11 mouse cellular contexts compared by ENCODE assay signal in genomic region chr10:127321621-127322020, GRCm38 (mm10). TPM values are rescaled to one million over a fixed set of nuclear protein-coding genes. Genes with fewer than 3 reads are reported as not detected.
DNase-seq lines count a peak whose midpoint lies in the region; ATAC-seq and TF ChIP-seq lines count a peak whose summit lies in the region.
"Had no signal": no experiment of that assay in that cellular context is flagged by ENCODE, and none has a peak within 500 bp of the region (broad histone marks: within the 10 kb centered on the region; RNA-seq: fewer than 3 reads in every experiment).

TSS of gene Arhgap9 (plus strand) at chr10:127321964.

- no peak for DNase-seq in hindbrain, embryonic 10.5 days (ENCODE audit: low spot score)
- no peak for DNase-seq in G1E (ENCODE audit: low spot score)
- no peak for DNase-seq in adrenal gland, postnatal 4 days (ENCODE audit: low spot score in 2 of 2)
- no peak for DNase-seq in left cerebral cortex, postnatal 36 days (ENCODE audit: low spot score in 2 of 2)
- DNase-seq in kidney, postnatal 4 days, result no peak

- 82% methylated on average over 3 of the region's 3 CpGs for WGBS in hindbrain, embryonic 10.5 days
- 66% methylated on average over 3 of the region's 3 CpGs for WGBS in hindbrain, embryonic 13.5 days
- 58% methylated on average over 3 of the region's 3 CpGs for WGBS in liver, embryonic 12.5 days (ENCODE audit: insufficient replicate concordance)

- peaks cover 52% of the 10 kb centered on the region for H3K27me3 ChIP-seq in hindbrain, embryonic 10.5 days (ENCODE audit: insufficient read depth, poor library complexity, severe bottlenecking)
- H3K27me3 ChIP-seq in hindbrain, embryonic 13.5 days, result peaks cover 64% of the 10 kb centered on the region
- no peaks in the 10 kb centered on the region for H3K27me3 ChIP-seq in G1E (ENCODE audit: insufficient read depth, low read length)
- peaks cover 28% of the 10 kb centered on the region for H3K27me3 ChIP-seq in liver, embryonic 12.5 days (replicated peaks)

- no peak for TF ChIP-seq CTCF in G1E (IDR thresholded peaks at IDR 0.05; ENCODE audit: low read depth, low read length)

- H3K4me2 ChIP-seq in hindbrain, embryonic 13.5 days, result no peak within 1 kb of the TSS
- H3K4me2 ChIP-seq in liver, embryonic 12.5 days, result no peak within 1 kb of the TSS
- H3K4me2 ChIP-seq: heart, embryonic 12.5 days; stomach, embryonic 15.5 days had no signal

- peak within 1 kb of the TSS; percentile 18; the same call in 1 of the 2 replicates for H3K27ac ChIP-seq in hindbrain, embryonic 10.5 days
- no peak within 1 kb of the TSS for H3K27ac ChIP-seq in hindbrain, embryonic 13.5 days
- H3K27ac ChIP-seq in liver, embryonic 12.5 days, result no peak within 1 kb of the TSS
- H3K27ac ChIP-seq: stomach, embryonic 15.5 days had no signal

- H3K4me1 ChIP-seq in hindbrain, embryonic 10.5 days (replicated peaks), result peaks cover 14% of the 10 kb centered on the region
- H3K4me1 ChIP-seq in hindbrain, embryonic 13.5 days (replicated peaks), result peaks cover 12% of the 10 kb centered on the region
- peaks cover 88% of the 10 kb centered on the region for H3K4me1 ChIP-seq in G1E (ENCODE audit: insufficient read depth, low read depth, low read length)
- H3K4me1 ChIP-seq in liver, embryonic 12.5 days, result peaks cover 59% of the 10 kb centered on the region

- no peak within 1 kb of the TSS for H3K4me3 ChIP-seq in hindbrain, embryonic 10.5 days
- H3K4me3 ChIP-seq in hindbrain, embryonic 13.5 days, result no peak within 1 kb of the TSS
- peak within 1 kb of the TSS; percentile 72; the same call in 1 of the 2 replicates for H3K4me3 ChIP-seq in G1E (ENCODE audit: low read depth, low read length)
- no peak within 1 kb of the TSS for H3K4me3 ChIP-seq in liver, embryonic 12.5 days
- H3K4me3 ChIP-seq: heart, embryonic 12.5 days; stomach, embryonic 15.5 days had no signal

- no peak for ATAC-seq in hindbrain, embryonic 13.5 days (ENCODE audit: low FRiP score)
- ATAC-seq in G1E (ENCODE audit: extremely low read depth, insufficient number of reproducible peaks, low FRiP score, poor library complexity, severe bottlenecking), result no peak
- no peak for ATAC-seq in liver, embryonic 12.5 days
- ATAC-seq in neutrophil, adult 5-6 weeks (ENCODE audit: extremely low read depth, insufficient number of reproducible peaks, low FRiP score, poor library complexity, severe bottlenecking), result peak; percentile 40; the same call in 1 of the 2 replicates
- ATAC-seq: hindbrain, embryonic 16.5 days had no signal

- no peaks in the 10 kb centered on the region for H3K9me3 ChIP-seq in hindbrain, embryonic 10.5 days
- no peaks in the 10 kb centered on the region for H3K9me3 ChIP-seq in hindbrain, embryonic 13.5 days
- H3K9me3 ChIP-seq in G1E (replicated peaks), result no peaks in the 10 kb centered on the region
- no peaks in the 10 kb centered on the region for H3K9me3 ChIP-seq in liver, embryonic 12.5 days (replicated peaks)
- H3K9me3 ChIP-seq: heart, embryonic 12.5 days; stomach, embryonic 15.5 days had no signal

- no peak within 1 kb of the TSS for H3K9ac ChIP-seq in hindbrain, embryonic 13.5 days
- no peak within 1 kb of the TSS for H3K9ac ChIP-seq in liver, embryonic 12.5 days
- H3K9ac ChIP-seq: heart, embryonic 12.5 days; stomach, embryonic 15.5 days had no signal

- intact Hi-C loops in left cerebral cortex, postnatal 36 days (cut with DNase I), result no loop called here

- no peaks in the 10 kb centered on the region for H3K36me3 ChIP-seq in hindbrain, embryonic 10.5 days
- H3K36me3 ChIP-seq in hindbrain, embryonic 13.5 days, result no peaks in the 10 kb centered on the region
- peaks cover 23% of the 10 kb centered on the region for H3K36me3 ChIP-seq in G1E (replicated peaks)
- no peaks in the 10 kb centered on the region for H3K36me3 ChIP-seq in liver, embryonic 12.5 days
- H3K36me3 ChIP-seq: heart, embryonic 12.5 days; stomach, embryonic 15.5 days had no signal

RNA-seq across cellular contexts. Expression of gene Arhgap9, which starts in this region (rescaled TPM):
- 1.8 and 2.5 TPM in 2 replicates for polyA plus RNA-seq in hindbrain, embryonic 10.5 days (2016; fragmentation: Nextera tagmentation; extraction: Ambion mirVana)
- 1.0 and 1.1 TPM in 2 replicates for polyA plus RNA-seq in hindbrain, embryonic 13.5 days (2015; fragmentation: Nextera tagmentation; extraction: Ambion mirVana)
- 43.3 and 43.7 TPM in 2 replicates for total RNA-seq in G1E (2014; fragmentation: Nextera tagmentation)
- 89.2 and 100 TPM in 2 replicates for total RNA-seq in G1E (2017)
- 54.8 and 59.5 TPM in 2 replicates for polyA plus RNA-seq in G1E (2012)
- polyA plus RNA-seq in liver, embryonic 12.5 days (2016; fragmentation: Nextera tagmentation; extraction: Ambion mirVana), result 15.9 and 16.9 TPM in 2 replicates
- 146 and 150 TPM in 2 replicates for total RNA-seq in neutrophil, adult 5-6 weeks (2017)
- total RNA-seq in adrenal gland, postnatal 4 days (2021), result 1 to 10 TPM; 2.9 to 4.2 TPM
- 1 to 10 TPM in 1 of 2 experiments, under 1 TPM in 1; 0.94 to 1.1 TPM for total RNA-seq in left cerebral cortex, postnatal 36 days (2021)

Comparison
In these comparisons a context has a peak if more than half of its experiments do, and no peak if none do; other contexts are left out.
1. RNA of gene Arhgap9 (total RNA-seq): 146 to 150 TPM in neutrophil, adult 5-6 weeks and 43.3 to 100 TPM in G1E; 2.9 to 4.2 TPM in adrenal gland, postnatal 4 days and 0.94 to 1.1 TPM in left cerebral cortex, postnatal 36 days; every median in the first group is over 4 times any median in the second.